Mouse (Mus musculus) heart, adult 11 months (tissue): ENCODE data around the gene Eef1akmt4.
"Not testable (repeated sequence)": the region's sequence is repeated elsewhere in the genome, so short reads cannot be mapped to it uniquely, and the experiment has no call there.

Source experiments
- DNase-seq: peaks from one replicate; pipeline ENCODE4 v3.0.0; 2022

Gene Eef1akmt4

GRCm38 (mm10) chr16:20628871-20629391 lies 17.5 kb downstream of the Eef1akmt4 start:
- peak; percentile 82 for DNase-seq

DNA sequence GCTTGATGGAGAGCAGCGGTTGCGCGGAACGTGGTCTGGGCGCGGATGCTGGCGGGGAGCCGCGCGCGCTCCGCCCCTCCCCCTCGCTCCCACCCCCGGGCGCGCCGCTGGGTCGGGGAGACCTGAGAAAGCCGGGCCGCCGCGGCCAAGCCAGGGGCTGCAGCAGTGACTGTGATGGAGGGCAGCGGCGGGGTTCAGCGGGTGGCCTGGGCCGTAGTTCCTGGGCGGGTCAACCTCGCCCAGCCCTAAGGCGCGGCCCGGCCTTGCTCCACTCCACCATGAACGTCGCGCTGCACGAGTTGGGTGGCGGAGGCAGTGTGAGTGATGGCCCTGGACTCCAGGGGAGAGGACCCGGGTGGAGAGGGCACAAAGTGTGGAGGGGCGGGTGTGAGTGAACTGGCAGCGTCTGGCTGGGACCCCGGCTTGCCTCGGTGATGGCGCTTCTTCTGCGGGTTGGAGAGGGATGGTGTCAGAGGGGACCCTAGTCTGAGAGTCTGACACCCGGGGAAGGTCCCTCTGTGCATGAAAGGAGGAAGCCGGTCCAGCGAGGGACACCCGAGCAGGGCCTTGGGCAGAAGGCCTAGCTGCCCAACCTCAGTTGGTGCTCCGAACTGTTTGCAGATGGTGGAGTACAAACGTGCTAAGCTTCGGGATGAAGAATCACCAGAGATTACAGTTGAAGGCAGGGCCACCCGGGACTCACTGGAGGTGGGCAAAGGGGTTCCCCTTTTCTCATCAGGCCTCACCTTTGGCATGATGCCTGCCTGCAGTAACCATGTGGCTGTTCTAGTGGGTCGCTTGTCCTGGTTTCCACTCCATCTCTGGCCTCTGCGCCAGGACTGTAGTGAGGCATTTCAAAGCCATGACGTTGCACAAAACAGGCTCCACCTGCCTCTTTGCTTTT lies 18.6 kb downstream of the Eef1akmt4 start, which contains the start of gene Ece2:
TSS of gene Ece2 (plus strand) at position 98 of the 904 bp plus-strand sequence.
- DNase-seq, result peak; percentile 87

- peak; percentile 76 for DNase-seq
Measured at GRCm38 (mm10) chr16:20637410-20637809, 26.0 kb downstream of the Eef1akmt4 start.

DNA sequence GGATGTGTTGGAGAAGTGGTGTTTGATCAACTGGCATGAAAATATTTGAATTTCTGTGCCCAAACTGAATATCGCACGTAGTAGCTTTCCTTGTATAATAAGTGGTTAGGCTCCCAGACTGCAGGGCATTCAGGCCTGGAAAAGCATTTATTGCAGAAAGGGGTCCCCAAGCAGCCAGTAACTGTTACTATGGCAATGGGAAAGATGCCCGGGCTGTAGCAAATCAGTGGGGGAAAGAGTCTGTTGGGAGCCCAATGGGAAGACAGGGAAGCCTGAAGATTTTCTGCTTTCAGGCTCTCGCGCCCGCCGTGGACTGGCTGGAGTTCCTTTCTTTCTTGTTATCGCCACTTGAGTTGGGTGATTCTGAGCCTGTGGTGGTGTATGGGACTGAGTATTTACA lies 27.0 kb downstream of the Eef1akmt4 start:
- no peak for DNase-seq

GRCm38 (mm10) chr16:20642161-20642560 lies 30.8 kb downstream of the Eef1akmt4 start:
- peak; percentile 92 for DNase-seq

DNA sequence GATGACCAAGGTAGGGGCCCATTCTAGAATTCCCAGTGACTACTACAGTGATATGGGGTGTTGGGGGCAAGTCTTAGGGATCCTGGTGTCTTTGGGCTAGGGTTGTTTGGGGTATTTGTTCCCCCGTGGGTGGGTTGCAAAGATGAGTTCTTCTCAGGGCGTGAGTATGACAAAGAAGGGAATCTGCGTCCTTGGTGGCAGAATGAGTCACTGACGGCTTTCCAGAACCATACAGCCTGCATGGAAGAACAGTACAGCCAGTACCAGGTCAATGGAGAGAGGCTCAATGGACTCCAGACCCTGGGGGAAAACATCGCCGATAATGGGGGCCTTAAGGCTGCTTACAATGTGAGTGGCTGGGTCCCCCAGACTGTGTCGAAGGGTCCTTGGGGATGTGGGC lies 32.5 kb downstream of the Eef1akmt4 start:
- no peak for DNase-seq

- peak; percentile 100 for DNase-seq
Measured at GRCm38 (mm10) chr16:20651076-20651946, 39.9 kb downstream of the Eef1akmt4 start, which contains the start of gene Psmd2. Gene Psmd2 (plus strand): TSS chr16:20651652.

- no peak for DNase-seq
Measured at GRCm38 (mm10) chr16:20651947-20652310, 40.5 kb downstream of the Eef1akmt4 start.

- no peak for DNase-seq
Measured at GRCm38 (mm10) chr16:20653315-20653714, 41.9 kb downstream of the Eef1akmt4 start.

- no peak for DNase-seq
Measured at GRCm38 (mm10) chr16:20657661-20658060, 46.3 kb downstream of the Eef1akmt4 start.

GRCm38 (mm10) chr16:20668013-20668412 lies 56.6 kb downstream of the Eef1akmt4 start, which contains the start of gene Eif4g1:
Gene Eif4g1 (plus strand): TSS chr16:20668313.
- not testable (repeated sequence) for DNase-seq
